Mouse (Mus musculus): Measurements from ENCODE around the gene Fbxl16. TPM values are rescaled to one million over a fixed set of nuclear protein-coding genes. Genes with fewer than 3 reads are reported as not detected.
A peak's percentile ranks its signal among the peaks of the same experiment; 100 is the strongest.

Fbxl16 gene
- 11.0 and 16.7 TPM in 2 replicates for polyA plus RNA-seq (2016; fragmentation: Nextera tagmentation; extraction: Ambion mirVana)

GRCm38 (mm10) chr17:25808789-25809605 lies at the start of gene Fbxl16:
Fbxl16 (plus strand) TSS chr17:25809085.
- Histone ChIP-seq H3K27ac (peak within 1 kb of the TSS; percentile 97), H3K9me3 (no peaks in the 10 kb centered on the region), H3K36me3 (no peaks in the 10 kb centered on the region), H3K27me3 (ENCODE audit: insufficient read depth, poor library complexity, severe bottlenecking) (peaks cover 62% of the 10 kb centered on the region), H3K4me1 (replicated peaks) (peaks cover 53% of the 10 kb centered on the region), H3K4me3 (peak within 1 kb of the TSS; percentile 87)
- WGBS = under 1% methylated on average over 95 of the region's 100 CpGs
- DNase-seq (ENCODE audit: low spot score) = peak; percentile 86

DNA sequence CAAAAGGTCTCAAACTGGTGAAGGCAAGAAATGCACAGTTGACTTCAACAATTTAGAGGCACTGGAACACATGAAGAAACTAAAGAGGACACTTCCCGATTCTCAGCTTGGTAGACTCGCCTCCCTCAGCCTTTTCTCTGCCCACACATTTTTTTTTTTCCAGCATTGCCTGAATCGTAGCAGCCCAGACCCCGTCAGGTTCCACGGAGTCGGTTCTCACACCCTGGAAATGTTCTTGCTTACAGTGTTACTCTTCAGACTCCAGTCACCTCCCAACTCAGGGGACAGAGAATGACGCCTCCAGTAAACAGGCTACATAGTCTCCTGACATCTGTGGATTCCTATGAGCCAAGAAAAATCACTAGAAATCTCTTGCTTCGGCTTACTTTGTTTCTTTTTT lies 48.7 kb upstream of the Fbxl16 start:
- Histone ChIP-seq H3K36me3 (no peaks in the 10 kb centered on the region), H3K9me3 (no peaks in the 10 kb centered on the region), H3K27me3 (ENCODE audit: insufficient read depth, poor library complexity, severe bottlenecking) (peaks cover 25% of the 10 kb centered on the region), H3K4me1 (replicated peaks) (peaks cover 29% of the 10 kb centered on the region), H3K27ac (no peak overlapping the region), H3K4me3 (no peak overlapping the region)
- no peak for DNase-seq (ENCODE audit: low spot score)
- 83% methylated on average over 8 of the region's 8 CpGs for whole genome bisulfite sequencing

DNA sequence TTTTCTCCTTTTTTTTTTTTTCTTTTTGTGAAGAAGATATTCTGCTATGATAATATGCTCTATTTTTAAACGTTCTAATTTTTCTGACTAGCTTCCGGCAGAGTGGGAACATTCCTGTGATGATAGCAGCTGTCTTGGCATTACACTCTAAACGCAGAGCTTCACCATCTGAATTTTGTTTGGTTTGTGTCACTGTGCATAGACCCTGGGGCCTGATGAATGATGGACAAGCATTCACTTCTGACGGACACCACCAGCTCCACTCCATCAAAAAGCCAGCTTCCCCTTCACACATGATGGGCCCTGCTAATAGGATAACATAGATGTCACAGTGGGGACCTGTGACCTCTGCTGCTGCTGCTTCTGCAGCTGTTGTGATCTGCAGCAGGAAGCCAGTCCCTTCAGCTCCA lies 47.3 kb upstream of the Fbxl16 start:
- WGBS = 34% methylated on average over 4 of the region's 4 CpGs
- Histone ChIP-seq H3K27ac (no peak overlapping the region), H3K4me3 (no peak overlapping the region), H3K27me3 (ENCODE audit: insufficient read depth, poor library complexity, severe bottlenecking) (peaks cover 32% of the 10 kb centered on the region), H3K9me3 (no peaks in the 10 kb centered on the region), H3K4me1 (replicated peaks) (peaks cover 16% of the 10 kb centered on the region), H3K36me3 (no peaks in the 10 kb centered on the region)
- peak; percentile 50 for DNase-seq (ENCODE audit: low spot score)

- H3K9me3 ChIP-seq = no peaks in the 10 kb centered on the region
- no peak overlapping the region for H3K4me3 ChIP-seq
- no peaks in the 10 kb centered on the region for H3K36me3 ChIP-seq
- H3K27ac ChIP-seq = no peak overlapping the region
- H3K4me1 ChIP-seq (replicated peaks) = peaks cover 16% of the 10 kb centered on the region
- H3K27me3 ChIP-seq (ENCODE audit: insufficient read depth, poor library complexity, severe bottlenecking) = peaks cover 34% of the 10 kb centered on the region
- no peak for DNase-seq (ENCODE audit: low spot score)
- 33% methylated on average over 3 of the region's 3 CpGs for WGBS
Observed at GRCm38 (mm10) chr17:25762591-25762990, 46.3 kb upstream of the Fbxl16 start.

DNA sequence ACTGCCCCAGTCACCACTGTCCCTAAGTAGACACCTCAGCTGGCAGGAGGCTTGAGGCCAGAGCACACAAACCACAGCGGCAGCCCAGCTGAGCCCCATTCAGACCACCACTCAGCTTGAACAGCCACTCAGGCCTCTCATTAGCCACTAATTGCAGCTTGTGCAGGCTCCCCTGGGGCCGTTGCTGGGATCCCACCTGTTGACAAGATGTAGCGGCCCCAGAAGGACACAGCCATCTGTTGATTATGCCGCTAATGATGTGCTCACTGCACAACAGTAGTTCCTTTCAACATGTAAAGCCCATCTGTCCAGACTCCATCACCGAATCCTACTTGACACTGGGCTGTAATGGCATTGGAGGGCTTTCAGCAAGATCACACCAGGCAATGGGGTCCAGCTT lies 43.0 kb upstream of the Fbxl16 start:
- H3K27ac ChIP-seq = no peak overlapping the region
- H3K4me1 ChIP-seq (replicated peaks) = peaks cover 16% of the 10 kb centered on the region
- 63% methylated on average over 5 of the region's 5 CpGs for WGBS
- DNase-seq (ENCODE audit: low spot score) = peak; percentile 60
- H3K9me3 ChIP-seq = no peaks in the 10 kb centered on the region
- peaks cover 38% of the 10 kb centered on the region for H3K27me3 ChIP-seq (ENCODE audit: insufficient read depth, poor library complexity, severe bottlenecking)
- no peak overlapping the region for H3K4me3 ChIP-seq
- H3K36me3 ChIP-seq = no peaks in the 10 kb centered on the region

DNA sequence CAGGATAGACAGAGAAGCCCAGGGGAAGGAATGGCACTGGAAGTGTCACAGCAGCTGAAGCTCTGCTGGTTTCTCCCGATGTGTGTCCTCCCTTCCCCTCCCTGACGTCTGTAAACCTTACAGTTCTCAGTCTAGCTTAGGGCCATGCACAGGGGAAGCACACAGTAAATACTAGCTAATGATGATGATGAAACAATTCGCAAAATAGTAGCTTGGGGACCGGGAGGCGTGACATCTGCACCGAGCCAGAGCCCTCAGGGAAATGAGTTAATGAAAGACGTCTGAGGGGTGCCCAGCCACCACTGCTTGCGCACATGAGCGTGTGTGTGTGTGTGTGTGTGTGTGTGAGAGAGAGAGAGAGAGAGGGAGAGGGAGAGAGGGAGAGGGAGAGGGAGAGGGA lies 39.6 kb upstream of the Fbxl16 start:
- no peaks in the 10 kb centered on the region for H3K36me3 ChIP-seq
- H3K9me3 ChIP-seq = no peaks in the 10 kb centered on the region
- DNase-seq (ENCODE audit: low spot score) = no peak
- no peak overlapping the region for H3K27ac ChIP-seq
- H3K4me3 ChIP-seq = no peak overlapping the region
- peaks cover 10% of the 10 kb centered on the region for H3K4me1 ChIP-seq (replicated peaks)
- 62% methylated on average over 9 of the region's 9 CpGs for WGBS
- peaks cover 33% of the 10 kb centered on the region; the same call in 1 of the 2 replicates for H3K27me3 ChIP-seq (ENCODE audit: insufficient read depth, poor library complexity, severe bottlenecking)

DNA sequence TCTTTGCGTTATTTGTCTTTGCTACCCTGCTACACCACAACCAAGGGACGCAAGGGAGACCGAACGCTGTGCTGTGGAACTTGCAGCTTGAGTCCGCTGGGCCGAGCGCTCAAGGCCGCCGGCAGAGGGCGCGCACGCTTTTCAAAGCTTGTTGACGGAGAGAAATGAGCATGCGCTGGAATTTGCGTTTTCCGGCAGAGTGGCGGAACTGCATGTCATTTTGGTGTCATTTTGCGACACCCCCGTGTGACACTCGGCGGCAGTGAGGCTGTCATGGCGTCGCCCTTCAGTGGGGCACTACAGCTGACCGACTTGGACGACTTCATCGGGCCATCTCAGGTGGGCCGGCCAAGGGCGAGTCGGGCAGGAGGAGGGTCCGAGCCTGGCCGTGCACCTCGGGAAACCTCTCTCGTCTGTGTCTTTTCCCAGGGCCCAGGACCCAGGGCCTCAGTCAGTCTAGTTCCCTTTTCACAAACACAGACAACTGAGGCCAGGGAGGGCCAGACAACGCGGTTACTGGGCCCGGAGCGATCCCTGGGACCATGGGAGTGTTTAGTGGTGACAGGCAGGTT lies 35.2 kb upstream of the Fbxl16 start, which contains the start of gene Narfl:
Narfl (plus strand) TSS at position 228 of the 572 bp plus-strand sequence.
- Histone ChIP-seq H3K4me3 (peak within 1 kb of the TSS; percentile 68), H3K27me3 (ENCODE audit: insufficient read depth, poor library complexity, severe bottlenecking) (peaks cover 11% of the 10 kb centered on the region; the same call in 1 of the 2 replicates), H3K9me3 (no peaks in the 10 kb centered on the region), H3K27ac (peak within 1 kb of the TSS; percentile 83), H3K36me3 (peaks cover 10% of the 10 kb centered on the region), H3K4me1 (replicated peaks) (peaks cover 25% of the 10 kb centered on the region)
- DNase-seq (ENCODE audit: low spot score) = peak; percentile 99
- under 1% methylated on average over 37 of the region's 37 CpGs for WGBS

GRCm38 (mm10) chr17:25775318-25776062 lies 33.4 kb upstream of the Fbxl16 start:
- Histone ChIP-seq H3K9me3 (no peaks in the 10 kb centered on the region), H3K4me3 (peak overlapping the region; percentile 68; the same call in 1 of the 2 replicates)
- WGBS = 84% methylated on average over 10 of the region's 10 CpGs

DNA sequence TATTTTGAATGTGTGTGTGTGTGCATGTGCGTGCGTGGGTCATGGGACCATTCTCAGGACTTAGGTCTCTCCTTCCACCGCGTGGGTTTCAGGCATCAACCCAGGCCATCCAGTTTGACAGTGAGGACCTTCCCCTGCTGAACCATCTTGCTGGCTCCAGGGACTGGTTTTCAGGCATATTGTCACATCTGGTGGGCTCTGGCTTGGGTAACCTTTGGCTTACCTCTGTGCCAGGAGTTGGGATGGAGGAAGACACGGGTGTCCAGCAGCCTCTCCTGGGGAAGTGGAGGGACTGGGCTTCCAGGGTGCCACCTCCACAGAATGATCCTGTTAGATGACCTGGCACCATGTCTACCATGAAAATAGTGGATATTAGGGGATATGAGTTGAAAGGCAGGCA lies 30.9 kb upstream of the Fbxl16 start:
- Histone ChIP-seq H3K36me3 (peaks cover 45% of the 10 kb centered on the region), H3K9me3 (no peaks in the 10 kb centered on the region), H3K4me1 (replicated peaks) (peaks cover 32% of the 10 kb centered on the region), H3K27me3 (ENCODE audit: insufficient read depth, poor library complexity, severe bottlenecking) (no peaks in the 10 kb centered on the region), H3K4me3 (no peak overlapping the region), H3K27ac (no peak overlapping the region)
- no peak for DNase-seq (ENCODE audit: low spot score)
- WGBS = 91% methylated on average over 5 of the region's 5 CpGs

More at GRCm38 (mm10) chr17:25775318-25776062, 33.4 kb upstream of the Fbxl16 start:
- H3K4me1 ChIP-seq (replicated peaks) = peaks cover 25% of the 10 kb centered on the region
- no peaks in the 10 kb centered on the region for H3K27me3 ChIP-seq (ENCODE audit: insufficient read depth, poor library complexity, severe bottlenecking)
- H3K36me3 ChIP-seq = peaks cover 20% of the 10 kb centered on the region
- no peak overlapping the region for H3K27ac ChIP-seq
- DNase-seq (ENCODE audit: low spot score) = no peak

- WGBS = 88% methylated on average over 6 of the region's 6 CpGs
Observed at GRCm38 (mm10) chr17:25781339-25781738, 27.5 kb upstream of the Fbxl16 start.

DNA sequence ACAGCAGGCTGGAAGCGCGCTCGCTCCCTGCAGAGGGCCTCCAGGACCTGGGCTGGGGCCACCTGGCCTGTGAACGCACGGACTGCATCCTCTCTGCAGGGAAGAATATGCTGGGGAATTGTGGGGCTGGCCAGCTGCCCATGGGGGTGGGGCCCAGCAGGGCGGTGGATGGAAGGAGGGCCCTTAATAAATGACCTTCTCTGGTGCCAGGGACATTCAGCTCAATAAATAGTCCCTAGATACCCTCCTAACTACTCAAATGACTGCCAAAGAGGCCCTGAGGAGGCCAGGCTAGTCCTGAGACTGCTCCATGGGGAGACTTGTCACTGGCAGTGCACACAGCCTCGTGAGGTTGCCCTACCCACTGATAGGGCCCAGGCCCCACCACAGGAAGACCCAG lies 25.8 kb upstream of the Fbxl16 start:
- no peaks in the 10 kb centered on the region for H3K9me3 ChIP-seq
- H3K27me3 ChIP-seq (ENCODE audit: insufficient read depth, poor library complexity, severe bottlenecking) = no peaks in the 10 kb centered on the region
- H3K36me3 ChIP-seq = peaks cover 66% of the 10 kb centered on the region
- peaks cover 39% of the 10 kb centered on the region for H3K4me1 ChIP-seq (replicated peaks)
- H3K27ac ChIP-seq = no peak overlapping the region
- 87% methylated on average over 7 of the region's 7 CpGs for WGBS
- H3K4me3 ChIP-seq = peak overlapping the region; percentile 5; the same call in 1 of the 2 replicates
- DNase-seq (ENCODE audit: low spot score) = no peak

More at GRCm38 (mm10) chr17:25781339-25781738, 27.5 kb upstream of the Fbxl16 start:
- DNase-seq (ENCODE audit: low spot score) = no peak
- Histone ChIP-seq H3K27ac (no peak overlapping the region), H3K36me3 (peaks cover 60% of the 10 kb centered on the region), H3K27me3 (ENCODE audit: insufficient read depth, poor library complexity, severe bottlenecking) (no peaks in the 10 kb centered on the region), H3K4me1 (replicated peaks) (peaks cover 37% of the 10 kb centered on the region), H3K4me3 (no peak overlapping the region), H3K9me3 (no peaks in the 10 kb centered on the region)

- no peak for DNase-seq (ENCODE audit: low spot score)
- Histone ChIP-seq H3K27ac (peak overlapping the region; percentile 97), H3K36me3 (peaks cover 75% of the 10 kb centered on the region), H3K9me3 (no peaks in the 10 kb centered on the region), H3K4me1 (replicated peaks) (peaks cover 39% of the 10 kb centered on the region), H3K4me3 (peak overlapping the region; percentile 75), H3K27me3 (ENCODE audit: insufficient read depth, poor library complexity, severe bottlenecking) (no peaks in the 10 kb centered on the region)
- WGBS = 87% methylated on average over 15 of the region's 15 CpGs
Observed at GRCm38 (mm10) chr17:25783861-25784574, 24.9 kb upstream of the Fbxl16 start.

All from hindbrain, embryonic 10.5 days (tissue).